Mouse (Mus musculus) forebrain, embryonic 11.5 days (tissue): ENCODE measurements at regions not wholly inside any gene's neighbourhood (a gene's known extent, or its start where the extent isn't known, plus 50 kb on each side); places are given as distances from the start of the nearest gene placed in this dataset.

ENCODE experiments used
- ATAC-seq: fragments of 200-750 bp; cut with Nextera tagmentation; replicated peaks from 2 replicates; pipeline ENCODE4 v1.8.0; 2017; ENCODE audit warnings: moderate TSS enrichment; ENCODE audit not compliant: low FRiP score
- DNase-seq: peaks from one replicate; pipeline ENCODE4 v3.0.0-alpha.2; 2017; ENCODE audit warnings: low spot score
- H3K27ac ChIP-seq: fragments of 300-500 bp; sonication (generic); 2 replicates; pipeline ENCODE4 v1.5.1; 2014; ENCODE audit warnings: low read depth, low read length
- H3K27me3 ChIP-seq: fragments of 300-500 bp; sonication (generic); 2 replicates; pipeline ENCODE4 v1.6.1; 2014; ENCODE audit warnings: mild to moderate bottlenecking, low read length, mixed read lengths; ENCODE audit not compliant: control insufficient read depth, insufficient read depth
- H3K36me3 ChIP-seq: fragments of 300-500 bp; sonication (generic); 2 replicates; pipeline ENCODE4 v1.6.1; 2014; ENCODE audit warnings: mild to moderate bottlenecking, low read length, moderate library complexity, mixed read lengths; ENCODE audit not compliant: control insufficient read depth, insufficient read depth
- H3K4me1 ChIP-seq: fragments of 300-500 bp; sonication (generic); replicated peaks from 2 replicates; pipeline ENCODE4 v1.6.1; 2014; ENCODE audit warnings: low read length, mixed read lengths; ENCODE audit not compliant: control insufficient read depth, insufficient read depth
- H3K4me2 ChIP-seq: fragments of 300-500 bp; sonication (generic); 2 replicates; pipeline ENCODE4 v1.6.1; 2014; ENCODE audit warnings: low read depth, mild to moderate bottlenecking, low read length, moderate library complexity, mixed read lengths; ENCODE audit not compliant: severe bottlenecking
- H3K4me3 ChIP-seq: fragments of 300-500 bp; sonication (generic); 2 replicates; pipeline ENCODE4 v1.5.1; 2014; ENCODE audit warnings: low read depth, low read length
- H3K9ac ChIP-seq: fragments of 300-500 bp; sonication (generic); 2 replicates; pipeline ENCODE4 v1.6.1; 2014; ENCODE audit warnings: low read length
- H3K9me3 ChIP-seq: fragments of 300-500 bp; sonication (generic); 2 replicates; pipeline ENCODE4 v1.6.1; 2016; ENCODE audit warnings: low read length, mixed read lengths; ENCODE audit not compliant: control insufficient read depth
- WGBS: fragments of 180-500 bp; shearing (Covaris S2); extraction: QIAGEN DNeasy Blood & Tissue Kit; methylation state at CpG from one replicate; pipeline ENCODE4 v1.1.7; 2014; 5-methylcytosine and 5-hydroxymethylcytosine counted together

DNA sequence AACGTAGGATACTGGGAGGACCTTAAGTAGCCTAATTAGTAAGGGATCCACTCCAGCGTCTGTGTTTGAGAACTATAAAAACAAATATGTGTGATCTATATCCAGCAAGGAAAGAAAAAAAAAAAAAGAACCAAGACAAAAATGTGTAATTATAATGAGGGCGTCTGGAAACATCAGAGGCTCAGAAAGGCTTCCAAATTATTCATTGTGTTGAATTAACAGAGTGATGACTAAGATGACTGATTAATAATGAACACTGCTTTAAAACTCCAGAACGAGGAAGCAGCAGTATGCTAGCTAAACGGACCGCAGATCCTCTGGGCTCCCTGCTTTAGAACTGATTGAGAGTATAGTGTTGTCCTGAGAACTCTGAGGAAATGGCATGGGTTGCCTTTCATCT lies 421.0 kb downstream of the Sorl1 start:
- Histone ChIP-seq H3K4me1 (peaks cover 13% of the 10 kb centered on the region; the same call in 1 of the 2 replicates), H3K36me3 (no peaks in the 10 kb centered on the region), H3K27me3 (no peaks in the 10 kb centered on the region), H3K9ac (no peak overlapping the region), H3K27ac (no peak overlapping the region), H3K9me3 (no peaks in the 10 kb centered on the region), H3K4me3 (no peak overlapping the region), H3K4me2 (no peak overlapping the region)
- 68% methylated on average over 6 of the region's 6 CpGs for WGBS
- ATAC-seq = no peak
- DNase-seq = no peak

- peak overlapping the region; percentile 42; the same call in 1 of the 2 replicates for H3K27ac ChIP-seq
- H3K4me2 ChIP-seq = no peak overlapping the region
- H3K27me3 ChIP-seq = no peaks in the 10 kb centered on the region
- ATAC-seq = 0 out of 2 replicates have a peak, but pooled peaks have one; percentile 25
- WGBS = 31% methylated on average over 6 of the region's 6 CpGs
- no peak overlapping the region for H3K9ac ChIP-seq
- no peak for DNase-seq
- no peak overlapping the region for H3K4me3 ChIP-seq
- no peaks in the 10 kb centered on the region for H3K36me3 ChIP-seq
- peaks cover 25% of the 10 kb centered on the region for H3K4me1 ChIP-seq
- no peaks in the 10 kb centered on the region for H3K9me3 ChIP-seq
Observed at GRCm38 (mm10) chr9:41700683-41701082, 423.4 kb downstream of the Sorl1 start.

- H3K9ac ChIP-seq = peak overlapping the region; percentile 24
- no peak for ATAC-seq
- no peak overlapping the region for H3K4me2 ChIP-seq
Observed at GRCm38 (mm10) chr9:41699031-41699430, 425.1 kb downstream of the Sorl1 start.

GRCm38 (mm10) chr9:41697611-41698467 lies 426.3 kb downstream of the Sorl1 start:
- Histone ChIP-seq H3K4me1 (peaks cover 25% of the 10 kb centered on the region), H3K9ac (peak overlapping the region; percentile 25), H3K36me3 (no peaks in the 10 kb centered on the region), H3K4me2 (peak overlapping the region; percentile 18; the same call in 1 of the 2 replicates), H3K27ac (peak overlapping the region; percentile 96), H3K27me3 (no peaks in the 10 kb centered on the region), H3K9me3 (no peaks in the 10 kb centered on the region), H3K4me3 (no peak overlapping the region)
- 19% methylated on average over 24 of the region's 24 CpGs for WGBS
- peak; percentile 89 for ATAC-seq
- peak; percentile 83 for DNase-seq

More at GRCm38 (mm10) chr9:41699031-41699430, 425.1 kb downstream of the Sorl1 start:
- Histone ChIP-seq H3K27ac (peak overlapping the region; percentile 96), H3K27me3 (no peaks in the 10 kb centered on the region), H3K4me1 (peaks cover 25% of the 10 kb centered on the region), H3K4me3 (no peak overlapping the region), H3K36me3 (no peaks in the 10 kb centered on the region), H3K9me3 (no peaks in the 10 kb centered on the region)
- 51% methylated on average over 4 of the region's 4 CpGs for WGBS
- no peak for DNase-seq

DNA sequence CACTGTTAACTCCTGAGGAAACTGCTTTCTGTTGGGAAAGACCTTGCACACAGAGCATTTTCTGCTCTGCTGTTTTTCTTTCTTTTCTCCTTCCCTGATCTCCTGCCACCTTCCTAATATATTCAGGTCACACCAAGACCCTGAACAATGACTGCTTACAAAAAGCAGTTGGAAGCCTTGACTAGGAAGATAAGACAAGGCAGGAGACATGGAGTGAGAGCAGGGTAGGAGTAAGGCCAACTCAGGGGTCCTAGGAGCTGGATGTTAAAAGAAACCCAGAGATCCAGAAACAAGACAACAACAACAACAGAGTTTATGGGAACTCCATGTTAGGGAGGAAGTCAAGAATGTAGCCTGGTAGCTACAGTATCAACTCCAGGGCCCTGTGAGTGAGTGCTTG lies 426.9 kb downstream of the Sorl1 start:
- Histone ChIP-seq H3K27me3 (no peaks in the 10 kb centered on the region), H3K4me3 (no peak overlapping the region), H3K4me2 (no peak overlapping the region), H3K9ac (peak overlapping the region; percentile 25), H3K27ac (peak overlapping the region; percentile 96), H3K4me1 (peaks cover 25% of the 10 kb centered on the region), H3K36me3 (no peaks in the 10 kb centered on the region), H3K9me3 (no peaks in the 10 kb centered on the region)
- ATAC-seq (peak; percentile 19; the same call in 1 of the 2 replicates), DNase-seq (no peak)

DNA sequence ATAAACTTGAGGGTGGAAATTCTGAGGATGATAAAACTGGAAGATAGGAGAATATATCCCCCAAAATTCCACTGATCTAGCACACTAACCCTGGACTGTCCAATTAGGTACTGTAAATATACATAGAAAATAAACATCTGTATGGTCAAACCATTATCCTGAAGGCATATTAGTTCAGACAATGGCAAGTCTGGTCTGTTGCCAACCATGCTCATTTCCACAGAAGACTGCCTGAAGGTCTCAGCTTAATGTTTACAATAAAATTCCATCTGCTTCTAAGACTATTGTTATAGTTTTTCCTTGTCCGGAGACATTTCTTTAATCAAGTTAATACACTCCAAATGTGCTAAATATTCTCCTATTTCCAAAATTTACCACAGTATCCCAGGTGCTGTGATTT lies 441.2 kb downstream of the Sorl1 start:
- ATAC-seq (no peak), DNase-seq (no peak)
- Histone ChIP-seq H3K9ac (no peak overlapping the region), H3K27ac (no peak overlapping the region), H3K9me3 (no peaks in the 10 kb centered on the region; the same call in 1 of the 2 replicates), H3K27me3 (no peaks in the 10 kb centered on the region), H3K36me3 (no peaks in the 10 kb centered on the region), H3K4me3 (no peak overlapping the region), H3K4me1 (no peaks in the 10 kb centered on the region), H3K4me2 (no peak overlapping the region)
- 88% methylated on average over 1 of the region's 1 CpGs for WGBS

DNA sequence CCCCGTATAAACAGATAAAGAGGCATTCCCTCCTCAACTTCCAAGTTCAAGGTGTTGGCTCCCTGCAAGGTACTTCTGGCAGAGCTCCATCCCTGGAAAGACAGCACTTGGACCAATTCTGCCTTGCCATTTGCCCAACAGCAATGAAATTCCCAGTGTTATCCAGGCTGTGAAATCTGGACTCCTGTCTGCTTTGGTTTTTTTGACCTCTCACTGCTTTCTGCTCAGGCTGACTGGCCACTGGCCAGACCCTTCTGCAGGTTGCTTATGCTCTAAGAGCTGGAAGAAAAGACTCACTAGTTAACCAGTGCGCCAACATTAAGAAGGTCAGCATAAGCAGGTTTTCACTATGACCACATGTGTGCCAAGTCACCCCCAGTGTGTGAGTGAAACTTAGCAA lies 448.4 kb downstream of the Sorl1 start:
- no peak for ATAC-seq
- no peaks in the 10 kb centered on the region for H3K27me3 ChIP-seq

DNA sequence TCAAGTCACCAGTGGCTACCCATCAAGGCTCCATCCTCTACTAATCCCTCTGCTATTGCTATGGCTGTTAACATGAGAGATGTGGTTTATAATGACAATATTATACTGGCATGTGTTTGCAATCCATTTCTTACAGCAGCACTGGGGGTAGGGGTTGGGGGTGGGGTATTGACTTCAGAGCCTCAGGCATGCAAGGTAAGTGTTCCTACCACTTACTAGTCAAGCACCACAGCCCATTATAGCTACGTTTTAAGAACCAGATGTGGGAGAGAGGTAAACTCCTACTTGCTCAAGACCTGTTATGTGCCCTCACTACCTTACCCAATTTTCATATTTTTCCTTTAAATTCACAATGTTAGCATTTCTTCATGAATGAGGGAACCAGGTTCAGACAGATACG lies 451.1 kb downstream of the Sorl1 start:
- no peaks in the 10 kb centered on the region for H3K27me3 ChIP-seq
- H3K27ac ChIP-seq = no peak overlapping the region
- no peak overlapping the region for H3K4me2 ChIP-seq
- H3K9ac ChIP-seq = no peak overlapping the region
- H3K36me3 ChIP-seq = no peaks in the 10 kb centered on the region
- WGBS = 72% methylated on average over 2 of the region's 2 CpGs
- H3K9me3 ChIP-seq = no peaks in the 10 kb centered on the region
- 0 out of 2 replicates have a peak, but pooled peaks cover 3% of the 10 kb centered on the region for H3K4me1 ChIP-seq
- no peak for ATAC-seq
- no peak overlapping the region for H3K4me3 ChIP-seq
- DNase-seq = no peak

More for the DNA sequence above, 448.4 kb downstream of the Sorl1 start:
- no peak overlapping the region for H3K27ac ChIP-seq
- 0 out of 2 replicates have a peak, but pooled peaks cover 3% of the 10 kb centered on the region for H3K4me1 ChIP-seq
- H3K9me3 ChIP-seq = no peaks in the 10 kb centered on the region
- WGBS = 96% methylated on average over 2 of the region's 2 CpGs
- H3K4me2 ChIP-seq = no peak overlapping the region
- DNase-seq = no peak
- no peak overlapping the region for H3K4me3 ChIP-seq
- H3K9ac ChIP-seq = no peak overlapping the region
- H3K36me3 ChIP-seq = no peaks in the 10 kb centered on the region

DNA sequence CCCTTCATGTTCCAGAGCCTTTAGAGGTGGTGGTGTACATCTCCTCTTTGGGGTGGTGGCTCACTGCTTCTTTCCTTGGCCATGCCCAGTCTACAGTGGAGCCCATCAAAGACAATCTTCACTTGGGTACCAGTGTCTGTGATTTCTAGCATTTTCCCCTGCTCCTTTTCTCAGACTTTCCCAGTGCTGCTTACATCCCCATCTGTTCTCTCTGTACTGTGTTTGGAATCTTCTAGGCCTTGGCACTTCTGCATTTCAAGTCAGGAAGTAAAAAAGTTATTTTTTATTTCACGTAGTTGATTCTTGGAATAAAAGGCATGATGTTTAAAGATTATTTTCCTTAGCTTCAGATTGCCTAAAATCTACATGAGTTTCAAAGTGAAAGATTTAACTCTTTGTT lies 455.4 kb downstream of the Sorl1 start:
- H3K4me3 ChIP-seq = no peak overlapping the region
- H3K4me1 ChIP-seq = no peaks in the 10 kb centered on the region
- H3K27ac ChIP-seq = no peak overlapping the region
- WGBS = 93% methylated on average over 1 of the region's 1 CpGs
- DNase-seq (no peak), ATAC-seq (no peak)
- no peaks in the 10 kb centered on the region for H3K36me3 ChIP-seq
- no peak overlapping the region for H3K9ac ChIP-seq
- H3K27me3 ChIP-seq = no peaks in the 10 kb centered on the region
- H3K9me3 ChIP-seq = no peaks in the 10 kb centered on the region
- no peak overlapping the region for H3K4me2 ChIP-seq
